Mouse (Mus musculus) embryonic facial prominence, embryonic 10.5 days (tissue): ENCODE data around the gene Phactr2. TPM values are rescaled to one million over a fixed set of nuclear protein-coding genes. Genes with fewer than 3 reads are reported as not detected.
"Not testable (repeated sequence)": the region's sequence is repeated elsewhere in the genome, so short reads cannot be mapped to it uniquely, and the experiment has no call there.

Source experiments
- DNase-seq: peaks from one replicate; pipeline ENCODE4 v3.0.0-alpha.2; 2017; ENCODE audit warnings: low spot score
- H3K27ac ChIP-seq: fragments of 300-500 bp; sonication (generic); replicated peaks from 2 replicates; pipeline ENCODE4 v1.5.1; 2016; ENCODE audit warnings: mild to moderate bottlenecking
- H3K27me3 ChIP-seq: fragments of 300-500 bp; sonication (generic); replicated peaks from 2 replicates; pipeline ENCODE4 v1.6.1; 2016; ENCODE audit warnings: low read depth, mild to moderate bottlenecking; ENCODE audit not compliant: poor library complexity, severe bottlenecking
- H3K36me3 ChIP-seq: fragments of 300-500 bp; sonication (generic); replicated peaks from 2 replicates; pipeline ENCODE4 v1.6.1; 2016; ENCODE audit warnings: mild to moderate bottlenecking, moderate library complexity
- H3K4me1 ChIP-seq: fragments of 300-500 bp; sonication (generic); 2 replicates; pipeline ENCODE4 v1.6.1; 2016
- H3K4me3 ChIP-seq: fragments of 300-500 bp; sonication (generic); 2 replicates; pipeline ENCODE4 v1.5.1; 2016; ENCODE audit warnings: mild to moderate bottlenecking, moderate library complexity
- H3K9me3 ChIP-seq: fragments of 300-500 bp; sonication (generic); 2 replicates; pipeline ENCODE4 v1.6.1; 2016; ENCODE audit warnings: mild to moderate bottlenecking
- WGBS: fragments of 180-500 bp; shearing (Covaris S2); methylation state at CpG from one replicate; pipeline ENCODE4 v1.1.7; 2016; 5-methylcytosine and 5-hydroxymethylcytosine counted together
- polyA plus RNA-seq: library from polyadenylated mRNA; unstranded; fragments of >200 nt; fragmentation: Nextera tagmentation; extraction: Ambion mirVana; gene quantifications from 2 replicates; pipeline ENCODE4 v1.2.1, GENCODE M21; 2016

Gene Phactr2
- polyA plus RNA-seq, 1 experiment from 2014 or later: 18.3 TPM

- Histone ChIP-seq H3K4me3 (no peak overlapping the region), H3K9me3 (no peaks in the 10 kb centered on the region), H3K36me3 (no peaks in the 10 kb centered on the region), H3K27me3 (peaks cover 66% of the 10 kb centered on the region), H3K27ac (no peak overlapping the region), H3K4me1 (peaks cover 24% of the 10 kb centered on the region)
- 28% methylated on average over 7 of the region's 7 CpGs for WGBS
- DNase-seq: no peak
Observed at GRCm38 (mm10) chr10:13475121-13475520, 909 bp upstream of the Phactr2 start.

DNA sequence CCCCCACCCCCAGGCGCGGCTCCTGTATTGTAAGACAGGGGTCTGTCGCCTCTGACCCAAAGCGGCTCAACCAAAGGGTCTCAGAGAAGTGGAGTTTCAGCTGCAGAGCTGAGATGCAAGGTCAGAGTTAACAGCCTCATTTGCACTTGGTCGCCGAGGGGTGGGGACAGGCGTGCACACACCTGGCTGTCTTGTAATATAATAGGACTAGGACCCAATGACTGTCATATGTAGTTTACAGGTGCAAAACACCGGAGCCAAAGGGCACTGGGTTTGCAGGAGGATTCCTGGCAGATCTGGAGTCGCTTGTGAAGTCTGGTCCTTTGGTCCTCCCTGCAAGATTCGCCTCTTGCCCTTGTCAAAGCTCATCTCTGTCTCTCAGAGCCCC is 350 bp upstream of the Phactr2 start:
- no peak for DNase-seq
- peaks cover 24% of the 10 kb centered on the region for H3K4me1 ChIP-seq
- H3K27me3 ChIP-seq: peaks cover 67% of the 10 kb centered on the region
- no peaks in the 10 kb centered on the region for H3K9me3 ChIP-seq
- peak overlapping the region; percentile 84 for H3K27ac ChIP-seq
- 3% methylated on average over 10 of the region's 10 CpGs for WGBS
- peak overlapping the region; percentile 83 for H3K4me3 ChIP-seq
- no peaks in the 10 kb centered on the region for H3K36me3 ChIP-seq

- Histone ChIP-seq H3K4me3 (peak overlapping the region; percentile 83), H3K27ac (peak overlapping the region; percentile 84), H3K27me3 (peaks cover 67% of the 10 kb centered on the region), H3K36me3 (no peaks in the 10 kb centered on the region), H3K4me1 (peaks cover 24% of the 10 kb centered on the region), H3K9me3 (no peaks in the 10 kb centered on the region)
- DNase-seq: no peak
- WGBS: 13% methylated on average over 17 of the region's 17 CpGs
Observed at GRCm38 (mm10) chr10:13473287-13473832, 852 bp downstream of the Phactr2 start.

DNA sequence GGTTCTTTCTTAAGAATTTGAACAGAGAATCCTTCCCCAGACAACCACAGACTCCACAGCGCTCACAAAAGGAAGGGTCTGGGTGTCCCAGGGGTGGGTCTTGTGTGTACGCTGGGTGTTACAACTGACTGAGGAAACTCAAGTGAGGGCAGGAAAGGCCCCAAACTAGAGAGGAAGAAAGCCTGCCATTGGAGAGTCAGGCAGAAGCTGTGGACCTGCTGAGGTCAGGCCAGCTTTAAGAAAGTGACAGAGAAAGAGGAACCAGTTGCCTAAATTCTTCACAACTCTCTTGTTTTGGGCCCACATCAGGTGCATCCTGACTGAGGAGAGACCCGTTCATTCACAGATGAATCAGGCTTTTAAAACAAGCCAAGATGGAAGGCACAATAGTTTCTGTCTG is 4.0 kb downstream of the Phactr2 start:
- H3K4me3 ChIP-seq: no peak overlapping the region
- no peak for DNase-seq
- H3K36me3 ChIP-seq: no peaks in the 10 kb centered on the region
- 85% methylated on average over 3 of the region's 3 CpGs for WGBS
- H3K27ac ChIP-seq: no peak overlapping the region
- peaks cover 20% of the 10 kb centered on the region for H3K4me1 ChIP-seq
- H3K9me3 ChIP-seq: no peaks in the 10 kb centered on the region
- peaks cover 52% of the 10 kb centered on the region for H3K27me3 ChIP-seq

DNA sequence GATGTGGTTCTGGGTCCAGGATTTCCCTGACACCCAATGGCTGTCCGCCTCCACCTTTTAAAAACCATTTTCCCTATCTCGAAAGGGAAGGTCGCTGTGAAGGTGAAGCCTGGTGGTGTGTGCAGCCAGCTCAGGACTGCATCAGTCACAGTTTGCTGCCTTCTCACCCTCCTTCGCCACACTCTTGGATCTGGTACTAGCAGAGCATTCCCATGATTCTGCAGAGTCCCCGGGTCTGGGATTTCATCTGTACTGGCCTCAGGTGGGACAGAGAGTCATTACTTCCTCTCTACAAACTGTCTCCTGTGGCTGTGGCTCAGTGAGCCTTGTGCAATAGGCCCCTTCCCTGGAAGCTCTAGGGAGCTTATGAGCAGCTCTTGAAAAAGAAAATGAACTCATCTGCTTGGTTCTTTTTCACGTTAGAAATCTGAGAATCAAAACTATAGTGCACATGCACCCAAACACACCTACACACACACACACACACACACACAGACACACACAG is 6.1 kb downstream of the Phactr2 start:
- not testable (repeated sequence) for H3K4me1 ChIP-seq, DNase-seq, H3K4me3 ChIP-seq, H3K36me3 ChIP-seq, H3K27ac ChIP-seq, H3K9me3 ChIP-seq
- peaks cover 31% of the 10 kb centered on the region for H3K27me3 ChIP-seq
- 82% methylated on average over 6 of the region's 6 CpGs for WGBS

GRCm38 (mm10) chr10:13466925-13467324 is 7.3 kb downstream of the Phactr2 start:
- DNase-seq: no peak
- Histone ChIP-seq H3K4me3 (no peak overlapping the region), H3K27me3 (peaks cover 19% of the 10 kb centered on the region), H3K36me3 (no peaks in the 10 kb centered on the region), H3K4me1 (no peaks in the 10 kb centered on the region), H3K27ac (no peak overlapping the region), H3K9me3 (no peaks in the 10 kb centered on the region)
- WGBS: 78% methylated on average over 5 of the region's 5 CpGs

- H3K4me3 ChIP-seq, DNase-seq, H3K27ac ChIP-seq, H3K9me3 ChIP-seq, H3K27me3 ChIP-seq, H3K4me1 ChIP-seq, H3K36me3 ChIP-seq: not testable (repeated sequence)
- WGBS: 93% methylated on average over 3 of the region's 3 CpGs
Observed at GRCm38 (mm10) chr10:13464295-13464694, 9.9 kb downstream of the Phactr2 start.

GRCm38 (mm10) chr10:13453200-13453990 is 20.8 kb downstream of the Phactr2 start:
- H3K9me3 ChIP-seq: no peaks in the 10 kb centered on the region
- no peaks in the 10 kb centered on the region for H3K36me3 ChIP-seq
- H3K4me3 ChIP-seq: no peak overlapping the region
- no peak for DNase-seq
- H3K4me1 ChIP-seq: no peaks in the 10 kb centered on the region
- 81% methylated on average over 13 of the region's 13 CpGs for WGBS
- no peaks in the 10 kb centered on the region for H3K27me3 ChIP-seq
- no peak overlapping the region for H3K27ac ChIP-seq

DNA sequence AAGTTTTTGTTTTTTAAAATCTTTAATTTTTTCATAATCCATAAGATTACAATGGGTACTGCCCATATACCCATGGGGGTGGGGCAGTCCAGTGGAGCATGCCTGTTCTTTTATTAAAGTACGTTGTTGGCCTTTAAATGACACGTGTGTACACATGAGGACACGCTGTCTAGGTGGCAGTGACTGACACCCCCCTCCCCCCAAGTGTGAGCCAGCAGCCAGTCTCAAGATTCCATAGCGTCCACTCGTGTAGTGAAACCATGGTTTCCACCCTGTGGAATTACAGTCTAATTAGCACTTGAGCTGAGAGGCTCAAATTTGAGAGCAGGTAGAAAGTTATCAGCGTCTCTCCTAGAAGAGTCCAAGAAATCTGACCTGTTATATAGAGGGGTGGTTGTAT is 22.6 kb downstream of the Phactr2 start:
- 86% methylated on average over 6 of the region's 6 CpGs for WGBS
- H3K4me1 ChIP-seq: no peaks in the 10 kb centered on the region
- H3K36me3 ChIP-seq: no peaks in the 10 kb centered on the region
- H3K4me3 ChIP-seq: no peak overlapping the region
- H3K9me3 ChIP-seq: no peaks in the 10 kb centered on the region
- no peaks in the 10 kb centered on the region for H3K27me3 ChIP-seq
- no peak for DNase-seq
- H3K27ac ChIP-seq: no peak overlapping the region

DNA sequence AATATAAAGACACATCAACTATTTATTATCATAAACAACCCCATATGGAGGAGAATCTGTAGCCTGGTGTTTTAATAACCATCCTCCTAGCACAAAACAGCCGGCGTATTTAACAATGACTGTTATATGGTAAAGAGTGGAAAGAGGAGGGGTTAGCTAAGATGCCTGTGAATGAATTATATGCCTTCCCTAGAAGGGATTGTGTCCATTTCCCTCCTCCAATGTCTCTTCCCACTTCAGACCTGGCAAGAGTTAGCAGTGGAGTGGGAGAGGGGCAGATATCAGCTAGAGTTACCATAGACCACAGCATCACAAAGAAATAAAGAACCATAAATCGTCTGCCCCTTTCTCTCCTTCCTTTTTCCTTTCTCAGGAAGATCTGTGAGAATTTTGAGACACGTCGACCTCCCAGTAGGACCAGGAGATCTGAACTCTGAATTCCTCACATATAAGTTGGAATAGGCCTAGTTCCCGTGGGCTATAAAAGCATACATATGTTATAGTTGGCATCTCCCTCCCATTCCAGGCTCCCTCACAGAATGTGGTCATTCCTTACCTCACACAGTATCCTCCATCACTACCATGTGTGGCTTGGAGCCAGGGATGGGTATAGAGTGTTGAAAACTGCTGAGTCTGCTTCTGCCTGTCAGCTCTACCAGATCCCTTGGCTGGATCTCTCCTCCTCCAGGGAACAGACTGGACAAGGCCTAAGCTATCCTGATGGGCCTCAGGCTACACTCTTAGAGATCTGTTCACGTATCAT is 25.7 kb downstream of the Phactr2 start:
- Histone ChIP-seq H3K36me3 (no peaks in the 10 kb centered on the region), H3K27ac (no peak overlapping the region), H3K4me1 (no peaks in the 10 kb centered on the region), H3K9me3 (no peaks in the 10 kb centered on the region), H3K4me3 (no peak overlapping the region), H3K27me3 (no peaks in the 10 kb centered on the region)
- DNase-seq: no peak
- WGBS: 84% methylated on average over 7 of the region's 7 CpGs

DNA sequence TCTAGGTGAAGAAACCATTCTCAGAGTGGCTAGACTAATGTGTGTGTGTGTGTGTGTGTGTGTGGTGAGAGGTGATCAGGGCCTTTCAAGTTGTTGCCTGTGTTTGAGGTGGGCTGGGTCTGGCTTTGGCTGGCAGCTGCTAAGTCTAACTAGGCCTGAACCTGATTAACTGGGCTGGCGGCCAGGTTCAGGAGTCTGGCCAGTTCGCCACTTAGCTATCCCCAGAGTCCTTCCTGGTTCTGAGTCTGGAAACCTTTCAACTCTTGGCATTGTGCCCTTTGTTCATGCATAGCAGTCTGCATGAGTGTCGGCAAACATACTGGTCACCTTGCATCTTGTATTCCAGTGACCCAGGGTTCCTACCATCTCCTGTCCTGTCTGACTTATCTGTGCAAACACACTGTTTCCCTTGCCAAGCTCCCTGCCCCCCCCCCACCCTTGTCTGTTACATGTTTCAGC is 27.4 kb downstream of the Phactr2 start:
- Histone ChIP-seq H3K27me3 (no peaks in the 10 kb centered on the region), H3K9me3 (no peaks in the 10 kb centered on the region), H3K4me3 (no peak overlapping the region), H3K36me3 (no peaks in the 10 kb centered on the region), H3K27ac (no peak overlapping the region), H3K4me1 (no peaks in the 10 kb centered on the region)
- WGBS: 77% methylated on average over 3 of the region's 3 CpGs
- DNase-seq: no peak

GRCm38 (mm10) chr10:13444257-13444656 is 30.0 kb downstream of the Phactr2 start:
- Histone ChIP-seq H3K4me3 (no peak overlapping the region), H3K27me3 (no peaks in the 10 kb centered on the region), H3K9me3 (no peaks in the 10 kb centered on the region), H3K27ac (no peak overlapping the region), H3K4me1 (no peaks in the 10 kb centered on the region), H3K36me3 (no peaks in the 10 kb centered on the region)
- WGBS: 86% methylated on average over 5 of the region's 5 CpGs
- DNase-seq: no peak
